Mouse (Mus musculus) left cerebral cortex, adult 2 months (tissue): Measurements from ENCODE around the gene Nxph1. TPM values are rescaled to one million over a fixed set of nuclear protein-coding genes. Genes with fewer than 3 reads are reported as not detected.

Experiments
- DNase-seq, 2 experiments: peaks; one replicate each; pipeline ENCODE4 v3.0.0; 2021 to 2022; ENCODE audit warnings: low spot score in 2 of 2, mixed read lengths in 1 of 2; ENCODE audit errors: extremely low spot score in 1 of 2
- H3K27ac ChIP-seq: fragments of 200-600 bp; 2 replicates; pipeline ENCODE4 v1.8.1; 2022
- H3K4me3 ChIP-seq: fragments of 200-600 bp; 2 replicates; pipeline ENCODE4 v1.8.1; 2022
- CTCF ChIP-seq: fragments of 200-600 bp; IDR thresholded peaks from 2 replicates; pipeline ENCODE4 v1.8.1; 2022; ENCODE audit warnings: antibody characterized with exemption, mild to moderate bottlenecking, moderate library complexity
- intact Hi-C: fragments of 180-260 bp; cut with DNase I; formaldehyde crosslinking; loops from one replicate; pipeline ENCODE4 v1.15.1; 2025
- total RNA-seq, 2 experiments: library from RNA; stranded (reverse); gene quantifications; 2 replicates each; pipeline ENCODE4 v1.2.3; 2021

Gene Nxph1
- total RNA-seq, 2 experiments from 2014 or later = 41.0 to 44.1 TPM

GRCm38 (mm10) chr6:9076463-9076862, 128.2 kb downstream of the Nxph1 start:
- intact Hi-C loops = loop anchor here (5.0 kb wide), 1 partner anchor 124 kb away; no protein-coding TSS in a partner anchor
- Histone ChIP-seq H3K27ac (no peak overlapping the region), H3K4me3 (no peak overlapping the region)
- DNase-seq = no peak
- TF ChIP-seq CTCF = no peak

GRCm38 (mm10) chr6:9077793-9078689, 129.8 kb downstream of the Nxph1 start:
- Histone ChIP-seq H3K4me3 (no peak overlapping the region), H3K27ac (no peak overlapping the region)
- TF ChIP-seq CTCF = no peak
- intact Hi-C loops = loop anchor here (5.0 kb wide), 1 partner anchor 126 kb away; no protein-coding TSS in a partner anchor
- peak; percentile 39 to 55 for DNase-seq

- TF ChIP-seq CTCF = no peak
- H3K27ac ChIP-seq = no peak overlapping the region
- DNase-seq = no peak
- H3K4me3 ChIP-seq = no peak overlapping the region
- intact Hi-C loops = no loop called here
Measured at GRCm38 (mm10) chr6:9083851-9084250, 135.6 kb downstream of the Nxph1 start.

GRCm38 (mm10) chr6:9097345-9097744, 149.1 kb downstream of the Nxph1 start:
- no peak for DNase-seq
- Histone ChIP-seq H3K4me3 (no peak overlapping the region), H3K27ac (no peak overlapping the region)
- TF ChIP-seq CTCF = no peak
- intact Hi-C loops = no loop called here

GRCm38 (mm10) chr6:9107366-9107765, 159.1 kb downstream of the Nxph1 start:
- no peak for DNase-seq
- Histone ChIP-seq H3K4me3 (no peak overlapping the region), H3K27ac (no peak overlapping the region)
- no peak for TF ChIP-seq CTCF
- intact Hi-C loops = no loop called here

GRCm38 (mm10) chr6:9119136-9119535, 170.9 kb downstream of the Nxph1 start:
- DNase-seq = no peak
- intact Hi-C loops = no loop called here
- H3K27ac ChIP-seq = no peak overlapping the region
- no peak for TF ChIP-seq CTCF
- H3K4me3 ChIP-seq = no peak overlapping the region

- no peak for TF ChIP-seq CTCF
- no peak overlapping the region for H3K27ac ChIP-seq
- DNase-seq = no peak
- no peak overlapping the region for H3K4me3 ChIP-seq
- intact Hi-C loops = no loop called here
Measured at GRCm38 (mm10) chr6:9124321-9124914, 176.2 kb downstream of the Nxph1 start.

- no peak overlapping the region for H3K27ac ChIP-seq
- DNase-seq = no peak
- intact Hi-C loops = no loop called here
- no peak overlapping the region for H3K4me3 ChIP-seq
- TF ChIP-seq CTCF = no peak
Measured at GRCm38 (mm10) chr6:9133589-9134279, 185.5 kb downstream of the Nxph1 start.

GRCm38 (mm10) chr6:9147966-9148365, 199.7 kb downstream of the Nxph1 start:
- no peak for DNase-seq
- no peak for TF ChIP-seq CTCF
- Histone ChIP-seq H3K4me3 (no peak overlapping the region), H3K27ac (no peak overlapping the region)
- intact Hi-C loops = no loop called here

GRCm38 (mm10) chr6:9149791-9150190, 201.6 kb downstream of the Nxph1 start:
- H3K27ac ChIP-seq = no peak overlapping the region
- no peak for TF ChIP-seq CTCF
- no peak for DNase-seq
- intact Hi-C loops = no loop called here
- H3K4me3 ChIP-seq = no peak overlapping the region

GRCm38 (mm10) chr6:9159191-9159590, 211.0 kb downstream of the Nxph1 start:
- Histone ChIP-seq H3K27ac (no peak overlapping the region), H3K4me3 (no peak overlapping the region)
- intact Hi-C loops = no loop called here
- no peak for TF ChIP-seq CTCF
- DNase-seq = no peak

GRCm38 (mm10) chr6:9182477-9182876, 234.2 kb downstream of the Nxph1 start:
- intact Hi-C loops = no loop called here
- DNase-seq = no peak
- no peak overlapping the region for H3K4me3 ChIP-seq
- H3K27ac ChIP-seq = no peak overlapping the region
- no peak; the same call in none of the 2 replicates for TF ChIP-seq CTCF
